Mouse (Mus musculus): ENCODE measurements around the gene Cd99l2. TPM values are rescaled to one million over a fixed set of nuclear protein-coding genes. Genes with fewer than 3 reads are reported as not detected.

The Cd99l2 gene
- polyA plus RNA-seq, 1 experiment: 56.6 TPM

GRCm38 (mm10) chrX:71475084-71475483, 17.6 kb downstream of the Cd99l2 start:
- TF ChIP-seq POLR2A (IDR thresholded peaks at IDR 0.05; ENCODE audit: extremely low read depth, insufficient read depth, low read length) (no peak), CTCF (IDR thresholded peaks at IDR 0.05; ENCODE audit: extremely low read depth, insufficient read depth, low read length) (no peak)
- Histone ChIP-seq H3K4me1 (ENCODE audit: control insufficient read depth, insufficient read depth, low read length) (no peaks in the 10 kb centered on the region), H3K27ac (ENCODE audit: insufficient read depth, low read length) (no peak overlapping the region), H3K4me3 (ENCODE audit: insufficient read depth, low read length) (no peak overlapping the region)

GRCm38 (mm10) chrX:71474296-71474956, 18.2 kb downstream of the Cd99l2 start:
- Histone ChIP-seq H3K4me3 (ENCODE audit: insufficient read depth, low read length) (no peak overlapping the region), H3K27ac (ENCODE audit: insufficient read depth, low read length) (no peak overlapping the region), H3K4me1 (ENCODE audit: control insufficient read depth, insufficient read depth, low read length) (no peaks in the 10 kb centered on the region)
- TF ChIP-seq POLR2A (IDR thresholded peaks at IDR 0.05; ENCODE audit: extremely low read depth, insufficient read depth, low read length): no peak
- TF ChIP-seq CTCF (IDR thresholded peaks at IDR 0.05; ENCODE audit: extremely low read depth, insufficient read depth, low read length): no peak

- Histone ChIP-seq H3K4me1 (ENCODE audit: control insufficient read depth, insufficient read depth, low read length) (peaks cover 2% of the 10 kb centered on the region; the same call in 1 of the 2 replicates), H3K27ac (ENCODE audit: insufficient read depth, low read length) (no peak overlapping the region), H3K4me3 (ENCODE audit: insufficient read depth, low read length) (no peak overlapping the region)
- no peak for TF ChIP-seq CTCF (IDR thresholded peaks at IDR 0.05; ENCODE audit: extremely low read depth, insufficient read depth, low read length)
- no peak for TF ChIP-seq POLR2A (IDR thresholded peaks at IDR 0.05; ENCODE audit: extremely low read depth, insufficient read depth, low read length)
These were observed 23.9 kb downstream of the Cd99l2 start for GRCm38 (mm10) chrX:71468639-71469295.

GRCm38 (mm10) chrX:71467491-71467890, 25.2 kb downstream of the Cd99l2 start:
- Histone ChIP-seq H3K4me1 (ENCODE audit: control insufficient read depth, insufficient read depth, low read length) (peaks cover 2% of the 10 kb centered on the region; the same call in 1 of the 2 replicates), H3K4me3 (ENCODE audit: insufficient read depth, low read length) (no peak overlapping the region), H3K27ac (ENCODE audit: insufficient read depth, low read length) (no peak overlapping the region)
- TF ChIP-seq CTCF (IDR thresholded peaks at IDR 0.05; ENCODE audit: extremely low read depth, insufficient read depth, low read length) (no peak), POLR2A (IDR thresholded peaks at IDR 0.05; ENCODE audit: extremely low read depth, insufficient read depth, low read length) (no peak)

- no peak overlapping the region for H3K4me3 ChIP-seq (ENCODE audit: insufficient read depth, low read length)
- H3K4me1 ChIP-seq (ENCODE audit: control insufficient read depth, insufficient read depth, low read length): peaks cover 2% of the 10 kb centered on the region; the same call in 1 of the 2 replicates
- no peak overlapping the region for H3K27ac ChIP-seq (ENCODE audit: insufficient read depth, low read length)
- TF ChIP-seq POLR2A (IDR thresholded peaks at IDR 0.05; ENCODE audit: extremely low read depth, insufficient read depth, low read length): no peak
- TF ChIP-seq CTCF (IDR thresholded peaks at IDR 0.05; ENCODE audit: extremely low read depth, insufficient read depth, low read length): no peak
These were observed 27.2 kb downstream of the Cd99l2 start for GRCm38 (mm10) chrX:71465417-71465816.

- Histone ChIP-seq H3K27ac (ENCODE audit: insufficient read depth, low read length) (no peak overlapping the region), H3K4me1 (ENCODE audit: control insufficient read depth, insufficient read depth, low read length) (peaks cover 2% of the 10 kb centered on the region; the same call in 1 of the 2 replicates), H3K4me3 (ENCODE audit: insufficient read depth, low read length) (no peak overlapping the region)
- TF ChIP-seq POLR2A (IDR thresholded peaks at IDR 0.05; ENCODE audit: extremely low read depth, insufficient read depth, low read length) (no peak), CTCF (IDR thresholded peaks at IDR 0.05; ENCODE audit: extremely low read depth, insufficient read depth, low read length) (no peak)
These were observed 28.4 kb downstream of the Cd99l2 start for GRCm38 (mm10) chrX:71464138-71464826.

GRCm38 (mm10) chrX:71456078-71456737, 36.4 kb downstream of the Cd99l2 start:
- no peak overlapping the region for H3K4me3 ChIP-seq (ENCODE audit: insufficient read depth, low read length)
- no peaks in the 10 kb centered on the region for H3K4me1 ChIP-seq (ENCODE audit: control insufficient read depth, insufficient read depth, low read length)
- H3K27ac ChIP-seq (ENCODE audit: insufficient read depth, low read length): no peak overlapping the region
- TF ChIP-seq CTCF (IDR thresholded peaks at IDR 0.05; ENCODE audit: extremely low read depth, insufficient read depth, low read length) (no peak), POLR2A (IDR thresholded peaks at IDR 0.05; ENCODE audit: extremely low read depth, insufficient read depth, low read length) (no peak)

- TF ChIP-seq CTCF (IDR thresholded peaks at IDR 0.05; ENCODE audit: extremely low read depth, insufficient read depth, low read length): no peak
- no peak for TF ChIP-seq POLR2A (IDR thresholded peaks at IDR 0.05; ENCODE audit: extremely low read depth, insufficient read depth, low read length)
- no peak overlapping the region for H3K27ac ChIP-seq (ENCODE audit: insufficient read depth, low read length)
- no peaks in the 10 kb centered on the region for H3K4me1 ChIP-seq (ENCODE audit: control insufficient read depth, insufficient read depth, low read length)
- no peak overlapping the region for H3K4me3 ChIP-seq (ENCODE audit: insufficient read depth, low read length)
These were observed 49.7 kb downstream of the Cd99l2 start for GRCm38 (mm10) chrX:71442916-71443315.

GRCm38 (mm10) chrX:71439473-71439872, 53.2 kb downstream of the Cd99l2 start:
- Histone ChIP-seq H3K4me1 (ENCODE audit: control insufficient read depth, insufficient read depth, low read length) (peaks cover 3% of the 10 kb centered on the region), H3K4me3 (ENCODE audit: insufficient read depth, low read length) (no peak overlapping the region), H3K27ac (ENCODE audit: insufficient read depth, low read length) (no peak overlapping the region)
- no peak for TF ChIP-seq POLR2A (IDR thresholded peaks at IDR 0.05; ENCODE audit: extremely low read depth, insufficient read depth, low read length)
- TF ChIP-seq CTCF (IDR thresholded peaks at IDR 0.05; ENCODE audit: extremely low read depth, insufficient read depth, low read length): no peak

All from cortical plate, adult 2 months (tissue).